In the genomic region with DNA sequence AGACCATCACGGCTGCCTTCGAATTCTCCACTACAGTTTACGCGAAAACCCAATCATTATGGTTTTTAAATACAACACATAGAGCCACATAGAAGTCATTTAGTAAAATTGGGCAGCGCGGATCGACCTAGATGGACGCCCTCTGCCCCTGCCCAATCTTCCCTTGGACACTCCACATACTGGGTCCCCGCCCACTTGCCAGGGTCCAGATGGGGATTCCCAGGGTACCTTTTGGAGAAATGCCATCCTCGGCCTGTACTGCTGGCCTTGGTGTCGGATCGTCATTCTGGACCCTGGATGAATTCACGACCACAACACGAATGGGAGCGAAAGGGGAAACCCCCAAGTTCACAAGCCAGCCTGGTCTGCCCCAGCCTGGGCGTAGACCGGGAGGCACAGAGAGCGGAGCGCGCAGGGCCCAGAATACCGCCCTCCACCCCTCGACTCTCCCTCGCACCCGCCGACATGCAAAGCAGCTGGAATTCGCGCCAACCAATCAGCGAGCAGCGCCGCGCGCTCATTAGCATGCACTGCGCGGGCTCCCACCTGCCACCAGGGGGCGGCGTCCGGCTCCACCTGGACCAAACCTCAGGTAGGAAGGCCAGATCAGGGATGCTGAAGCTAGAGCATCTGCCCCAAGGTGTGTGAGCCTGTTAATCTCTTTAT, we compare ENCODE assay signal across 8 mouse cellular contexts. TPM values are rescaled to one million over a fixed set of nuclear protein-coding genes. Genes with fewer than 3 reads are reported as not detected.
DNase-seq lines count a peak whose midpoint lies in the region; ATAC-seq lines count a peak whose summit lies in the region.

Gene Rgs9, minus strand, starts transcription at position 420 of the 666 bp plus-strand sequence.

- H3K27me3 ChIP-seq in embryonic facial prominence, embryonic 11.5 days (ENCODE audit: control insufficient read depth, insufficient read depth, low read length), result peaks cover 2% of the 10 kb centered on the region; the same call in 1 of the 2 replicates
- H3K27me3 ChIP-seq in intestine, embryonic 16.5 days (replicated peaks; ENCODE audit: control insufficient read depth, insufficient read depth, low read length), result no peaks in the 10 kb centered on the region
- H3K27me3 ChIP-seq in midbrain, embryonic 10.5 days (ENCODE audit: low read depth, poor library complexity, severe bottlenecking), result peaks cover 48% of the 10 kb centered on the region

- peak; percentile 94 for DNase-seq in adrenal gland, postnatal 25 days
- peak; percentile 94 for DNase-seq in embryonic facial prominence, embryonic 11.5 days (ENCODE audit: low spot score)
- DNase-seq in gonadal fat pad, adult 2 months (ENCODE audit: low read depth), result peak; percentile 30
- DNase-seq in left cerebral cortex, postnatal 25 days (ENCODE audit: low spot score in 2 of 2), result peak; percentile 91 to 94
- peak; percentile 90 for DNase-seq in midbrain, embryonic 10.5 days (ENCODE audit: low spot score)
- DNase-seq in right cerebral cortex, postnatal 36 days (ENCODE audit: low spot score in 2 of 2), result peak; percentile 86 to 87
- DNase-seq in urinary bladder, postnatal 4 days (ENCODE audit: low spot score in 2 of 2), result peak; percentile 84 to 94

- H3K4me1 ChIP-seq in embryonic facial prominence, embryonic 11.5 days (ENCODE audit: control insufficient read depth, insufficient read depth, low read length), result no peaks in the 10 kb centered on the region
- peaks cover 6% of the 10 kb centered on the region; the same call in 1 of the 2 replicates for H3K4me1 ChIP-seq in intestine, embryonic 16.5 days (ENCODE audit: control insufficient read depth, insufficient read depth, low read length)
- peaks cover 19% of the 10 kb centered on the region for H3K4me1 ChIP-seq in midbrain, embryonic 10.5 days

- no peak within 1 kb of the TSS for H3K27ac ChIP-seq in embryonic facial prominence, embryonic 11.5 days (replicated peaks; ENCODE audit: low read depth, low read length)
- no peak within 1 kb of the TSS for H3K27ac ChIP-seq in intestine, embryonic 16.5 days (ENCODE audit: low read length)
- peak within 1 kb of the TSS; percentile 74 for H3K27ac ChIP-seq in midbrain, embryonic 10.5 days (replicated peaks)

- intact Hi-C loops in left cerebral cortex, postnatal 25 days (cut with DNase I), result loop anchor here (2.0 kb wide), 1 partner anchor 53 kb away; no protein-coding TSS in a partner anchor

- H3K9me3 ChIP-seq in embryonic facial prominence, embryonic 11.5 days (replicated peaks; ENCODE audit: control insufficient read depth, low read length), result no peaks in the 10 kb centered on the region
- no peaks in the 10 kb centered on the region for H3K9me3 ChIP-seq in intestine, embryonic 16.5 days (ENCODE audit: control insufficient read depth, low read length)
- no peaks in the 10 kb centered on the region for H3K9me3 ChIP-seq in midbrain, embryonic 10.5 days (replicated peaks)

- H3K9ac ChIP-seq in embryonic facial prominence, embryonic 11.5 days (replicated peaks; ENCODE audit: low read length), result peak within 1 kb of the TSS; percentile 29
- H3K9ac ChIP-seq in intestine, embryonic 16.5 days (ENCODE audit: low read depth, low read length), result peak within 1 kb of the TSS; percentile 65

- ATAC-seq in embryonic facial prominence, embryonic 11.5 days (replicated peaks; ENCODE audit: insufficient number of reproducible peaks, low FRiP score, low TSS enrichment, low read depth), result peak; percentile 96
- ATAC-seq in intestine, embryonic 16.5 days, result peak; percentile 99

- H3K36me3 ChIP-seq in embryonic facial prominence, embryonic 11.5 days (replicated peaks; ENCODE audit: control insufficient read depth, insufficient read depth, low read depth, low read length), result no peaks in the 10 kb centered on the region
- H3K36me3 ChIP-seq in intestine, embryonic 16.5 days (ENCODE audit: control insufficient read depth, insufficient read depth, low read length), result no peaks in the 10 kb centered on the region
- no peaks in the 10 kb centered on the region for H3K36me3 ChIP-seq in midbrain, embryonic 10.5 days

- peak within 1 kb of the TSS; percentile 60 for H3K4me2 ChIP-seq in embryonic facial prominence, embryonic 11.5 days (ENCODE audit: low read depth, low read length)
- H3K4me2 ChIP-seq in intestine, embryonic 16.5 days (ENCODE audit: low read depth, low read length), result peak within 1 kb of the TSS; percentile 90

- H3K4me3 ChIP-seq in embryonic facial prominence, embryonic 11.5 days (ENCODE audit: low read depth, low read length), result peak within 1 kb of the TSS; percentile 34
- H3K4me3 ChIP-seq in intestine, embryonic 16.5 days (ENCODE audit: low read length), result peak within 1 kb of the TSS; percentile 51
- H3K4me3 ChIP-seq in midbrain, embryonic 10.5 days, result peak within 1 kb of the TSS; percentile 58

- 4% methylated on average over 37 of the region's 37 CpGs for WGBS in embryonic facial prominence, embryonic 11.5 days
- 4% methylated on average over 37 of the region's 37 CpGs for WGBS in intestine, embryonic 16.5 days
- 4% methylated on average over 37 of the region's 37 CpGs for WGBS in midbrain, embryonic 10.5 days

RNA-seq across cellular contexts. Expression of gene Rgs9, which starts in this region (rescaled TPM):
- total RNA-seq in adrenal gland, postnatal 25 days (2021), result 3.7 and 4.9 TPM in 2 replicates
- polyA plus RNA-seq in embryonic facial prominence, embryonic 11.5 days (2014; fragmentation: Nextera tagmentation; extraction: Ambion mirVana), result 0.73 and 1.1 TPM in 2 replicates
- 14.0 and 16.1 TPM in 2 replicates for polyA plus RNA-seq in gonadal fat pad, adult 2 months (2012; rRNA removed)
- polyA plus RNA-seq in intestine, embryonic 16.5 days (2015; fragmentation: Nextera tagmentation; extraction: Ambion mirVana), result 3.5 and 3.8 TPM in 2 replicates
- total RNA-seq in left cerebral cortex, postnatal 25 days (2021), result 10 to 100 TPM; 16.0 to 86.9 TPM
- 1.6 and 2.2 TPM in 2 replicates for polyA plus RNA-seq in midbrain, embryonic 10.5 days (2016; fragmentation: Nextera tagmentation; extraction: Ambion mirVana)

Comparison
In these comparisons a context has a peak if more than half of its experiments do, and no peak if none do; other contexts are left out.
1. DNase-seq: peak in every context shown above with its lines; median percentile 94 in adrenal gland, postnatal 25 days; 94 in embryonic facial prominence, embryonic 11.5 days; 92 in left cerebral cortex, postnatal 25 days; 90 in midbrain, embryonic 10.5 days; 89 in urinary bladder, postnatal 4 days; 86 in right cerebral cortex, postnatal 36 days; 30 in gonadal fat pad, adult 2 months.